Comparison of ENCODE assay signal across 17 mouse cellular contexts in genomic region chr7:46162731-46163130, GRCm38 (mm10). TPM values are rescaled to one million over a fixed set of nuclear protein-coding genes. Genes with fewer than 3 reads are reported as not detected.
DNase-seq lines count a peak whose midpoint lies in the region; ATAC-seq lines count a peak whose summit lies in the region.
"Had no signal": no experiment of that assay in that cellular context is flagged by ENCODE, and none has a peak within 500 bp of the region (broad histone marks: within the 10 kb centered on the region; RNA-seq: fewer than 3 reads in every experiment).

No protein-coding gene starts in this region.

- no peak for ATAC-seq in hindbrain, embryonic 15.5 days (ENCODE audit: low FRiP score, low read depth)
- no peak for ATAC-seq in hindbrain, embryonic 12.5 days (ENCODE audit: low FRiP score)
- peak; percentile 32; the same call in 1 of the 2 replicates for ATAC-seq in forebrain, embryonic 16.5 days
- ATAC-seq: midbrain, embryonic 13.5 days had no signal

- peaks cover 16% of the 10 kb centered on the region for H3K4me1 ChIP-seq in heart, embryonic 10.5 days
- peaks cover 11% of the 10 kb centered on the region for H3K4me1 ChIP-seq in hindbrain, embryonic 15.5 days (replicated peaks)
- H3K4me1 ChIP-seq in hindbrain, embryonic 12.5 days = no peaks in the 10 kb centered on the region
- H3K4me1 ChIP-seq in forebrain, embryonic 16.5 days (replicated peaks; ENCODE audit: control insufficient read depth, insufficient read depth, low read length) = peaks cover 13% of the 10 kb centered on the region
- H3K4me1 ChIP-seq: embryonic facial prominence, embryonic 12.5 days; neural tube, embryonic 12.5 days had no signal

- no peak overlapping the region for H3K9ac ChIP-seq in hindbrain, embryonic 15.5 days
- no peak overlapping the region for H3K9ac ChIP-seq in hindbrain, embryonic 12.5 days
- H3K9ac ChIP-seq in forebrain, embryonic 16.5 days (replicated peaks; ENCODE audit: low read depth, low read length) = no peak overlapping the region
- H3K9ac ChIP-seq: embryonic facial prominence, embryonic 12.5 days; neural tube, embryonic 12.5 days had no signal

- intact Hi-C loops in heart, postnatal 10 days (cut with DNase I) = no loop called here

- no peak overlapping the region for H3K4me2 ChIP-seq in hindbrain, embryonic 15.5 days
- no peak overlapping the region for H3K4me2 ChIP-seq in hindbrain, embryonic 12.5 days (replicated peaks)
- H3K4me2 ChIP-seq in forebrain, embryonic 16.5 days (ENCODE audit: low read length) = no peak overlapping the region
- H3K4me2 ChIP-seq: embryonic facial prominence, embryonic 12.5 days; liver, embryonic 11.5 days; midbrain, embryonic 13.5 days; neural tube, embryonic 12.5 days had no signal

- H3K36me3 ChIP-seq in heart, embryonic 10.5 days = no peaks in the 10 kb centered on the region
- H3K36me3 ChIP-seq in hindbrain, embryonic 15.5 days = no peaks in the 10 kb centered on the region
- H3K36me3 ChIP-seq in hindbrain, embryonic 12.5 days = no peaks in the 10 kb centered on the region
- no peaks in the 10 kb centered on the region for H3K36me3 ChIP-seq in forebrain, embryonic 16.5 days (ENCODE audit: control insufficient read depth, insufficient read depth)
- H3K36me3 ChIP-seq: embryonic facial prominence, embryonic 12.5 days; midbrain, embryonic 13.5 days; neural tube, embryonic 12.5 days had no signal

- no peaks in the 10 kb centered on the region; the same call in 1 of the 2 replicates for H3K27me3 ChIP-seq in heart, embryonic 10.5 days (ENCODE audit: insufficient read depth, poor library complexity, severe bottlenecking)
- H3K27me3 ChIP-seq in hindbrain, embryonic 15.5 days = no peaks in the 10 kb centered on the region
- H3K27me3 ChIP-seq in hindbrain, embryonic 12.5 days = no peaks in the 10 kb centered on the region; the same call in none of the 2 replicates
- no peaks in the 10 kb centered on the region for H3K27me3 ChIP-seq in forebrain, embryonic 16.5 days (replicated peaks; ENCODE audit: control insufficient read depth, insufficient read depth, low read length)
- H3K27me3 ChIP-seq: embryonic facial prominence, embryonic 12.5 days; midbrain, embryonic 13.5 days; neural tube, embryonic 12.5 days had no signal

- peak overlapping the region; percentile 47; the same call in 1 of the 2 replicates for H3K27ac ChIP-seq in heart, embryonic 10.5 days
- H3K27ac ChIP-seq in hindbrain, embryonic 15.5 days (replicated peaks) = peak overlapping the region; percentile 61
- H3K27ac ChIP-seq in hindbrain, embryonic 12.5 days = no peak overlapping the region
- peak overlapping the region; percentile 75 for H3K27ac ChIP-seq in forebrain, embryonic 16.5 days (ENCODE audit: low read length)
- H3K27ac ChIP-seq: embryonic facial prominence, embryonic 12.5 days; kidney, postnatal 0 days; midbrain, embryonic 13.5 days; neural tube, embryonic 12.5 days had no signal

- WGBS in heart, embryonic 10.5 days = 77% methylated on average over 5 of the region's 5 CpGs
- 63% methylated on average over 5 of the region's 5 CpGs for WGBS in hindbrain, embryonic 15.5 days
- WGBS in hindbrain, embryonic 12.5 days = 85% methylated on average over 5 of the region's 5 CpGs
- 64% methylated on average over 5 of the region's 5 CpGs for WGBS in forebrain, embryonic 16.5 days

- H3K4me3 ChIP-seq in heart, embryonic 10.5 days = no peak overlapping the region
- no peak overlapping the region for H3K4me3 ChIP-seq in hindbrain, embryonic 15.5 days
- no peak overlapping the region for H3K4me3 ChIP-seq in hindbrain, embryonic 12.5 days
- no peak overlapping the region for H3K4me3 ChIP-seq in forebrain, embryonic 16.5 days (replicated peaks; ENCODE audit: low read length)
- H3K4me3 ChIP-seq: embryonic facial prominence, embryonic 12.5 days; midbrain, embryonic 13.5 days; neural tube, embryonic 12.5 days had no signal

- no peak for DNase-seq in heart, embryonic 10.5 days (ENCODE audit: low spot score)
- DNase-seq in heart, postnatal 10 days = no peak
- peak; percentile 46 to 73 for DNase-seq in layer of hippocampus, postnatal 14 days (ENCODE audit: low spot score in 2 of 2)
- no peak for DNase-seq in retina, postnatal 1 day
- DNase-seq: kidney, adult 18-20 months; lung, adult 18-20 months; lung, postnatal 14 days; right cerebral cortex, adult 18-20 months had no signal

- no peaks in the 10 kb centered on the region for H3K9me3 ChIP-seq in heart, embryonic 10.5 days
- H3K9me3 ChIP-seq in hindbrain, embryonic 15.5 days = no peaks in the 10 kb centered on the region
- no peaks in the 10 kb centered on the region for H3K9me3 ChIP-seq in hindbrain, embryonic 12.5 days (replicated peaks)
- no peaks in the 10 kb centered on the region for H3K9me3 ChIP-seq in forebrain, embryonic 16.5 days (ENCODE audit: control insufficient read depth, low read length)
- H3K9me3 ChIP-seq: embryonic facial prominence, embryonic 12.5 days; midbrain, embryonic 13.5 days; neural tube, embryonic 12.5 days had no signal

RNA-seq across cellular contexts. Expression of gene Abcc8, which starts 17.1 kb away (rescaled TPM):
- 3.9 and 4.5 TPM in 2 replicates for polyA plus RNA-seq in heart, embryonic 10.5 days (2016; fragmentation: Nextera tagmentation; extraction: Ambion mirVana)
- total RNA-seq in heart, postnatal 10 days (2021) = 10 to 100 TPM; 64.1 to 72.6 TPM
- polyA plus RNA-seq in hindbrain, embryonic 15.5 days (2015; fragmentation: Nextera tagmentation; extraction: Ambion mirVana) = 6.9 and 11.4 TPM in 2 replicates
- polyA plus RNA-seq in hindbrain, embryonic 12.5 days (2016; fragmentation: Nextera tagmentation; extraction: Ambion mirVana) = 2.0 and 2.6 TPM in 2 replicates
- polyA plus RNA-seq in forebrain, embryonic 16.5 days (2015; fragmentation: Nextera tagmentation; extraction: Ambion mirVana) = 33.2 and 34.3 TPM in 2 replicates
- total RNA-seq in layer of hippocampus, postnatal 14 days (2021) = 10 to 100 TPM; 42.7 to 50.9 TPM
- total RNA-seq: megakaryocyte, adult 5-6 weeks had no signal

Comparison
In these comparisons a context has a peak if more than half of its experiments do, and no peak if none do; other contexts are left out.
1. DNase-seq: peak in layer of hippocampus, postnatal 14 days (2 of 2); none in heart, embryonic 10.5 days (single experiment), heart, postnatal 10 days (0 of 2) and retina, postnatal 1 day (single experiment).